Mouse (Mus musculus) 3134 (cell line): ENCODE measurements around the gene 4932438A13Rik.
A peak's percentile ranks its signal among the peaks of the same experiment; 100 is the strongest.

Experiments
- DNase-seq: peaks from one replicate; pipeline ENCODE4 v3.0.0-alpha.2; 2011; ENCODE audit warnings: low spot score; ENCODE audit not compliant: insufficient read length; ENCODE audit errors: extremely low read depth

The 4932438A13Rik gene

GRCm38 (mm10) chr3:36917832-36918231 is 54.9 kb downstream of the 4932438A13Rik start:
- DNase-seq: no peak

DNA sequence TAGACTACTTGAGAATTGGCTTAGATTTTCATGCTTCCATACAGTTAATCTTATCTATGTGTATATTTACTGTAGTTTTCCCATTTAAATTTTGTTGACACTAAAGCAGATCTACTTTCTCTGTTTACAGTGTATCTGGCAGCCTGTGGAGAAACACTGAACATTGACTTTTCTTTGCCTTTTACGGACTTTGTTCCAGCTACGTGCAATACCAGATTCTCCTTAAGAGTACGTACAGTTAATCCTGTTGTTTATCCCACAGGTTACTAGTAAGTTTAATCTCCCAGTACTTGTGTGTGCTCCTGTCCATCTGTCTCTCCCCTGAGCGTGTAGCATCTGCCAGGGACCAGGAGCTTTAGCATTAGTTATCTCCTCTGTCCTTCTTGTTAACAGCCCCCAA is 55.4 kb downstream of the 4932438A13Rik start:
- no peak for DNase-seq

- DNase-seq: peak; percentile 1
These were observed 78.7 kb downstream of the 4932438A13Rik start for GRCm38 (mm10) chr3:36941572-36941971.

- no peak for DNase-seq
These were observed 79.2 kb downstream of the 4932438A13Rik start for GRCm38 (mm10) chr3:36942108-36942507.

- DNase-seq: no peak
These were observed 80.8 kb downstream of the 4932438A13Rik start for GRCm38 (mm10) chr3:36943706-36944105.

- no peak for DNase-seq
These were observed 175.1 kb downstream of the 4932438A13Rik start for GRCm38 (mm10) chr3:37037979-37038378.

DNA sequence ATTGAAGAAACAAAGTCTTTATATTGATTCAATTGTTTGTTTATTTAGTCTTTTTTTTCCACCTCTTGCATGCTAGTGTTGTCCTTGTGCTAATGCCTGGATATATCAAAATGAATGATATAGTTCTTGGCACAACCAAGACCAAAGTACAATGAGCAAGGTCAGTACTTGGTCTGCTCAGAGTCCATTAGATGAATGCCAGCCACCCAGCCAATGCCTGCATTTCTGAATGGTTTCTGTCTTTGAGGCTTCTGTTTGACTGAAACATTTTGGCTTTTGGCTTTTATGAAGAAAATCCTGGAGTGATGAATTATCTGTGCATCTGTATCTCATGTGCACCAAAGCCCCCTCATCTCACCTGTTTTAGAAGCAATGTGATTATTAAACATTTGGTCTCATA is 176.9 kb downstream of the 4932438A13Rik start:
- no peak for DNase-seq

- no peak for DNase-seq
These were observed 188.6 kb downstream of the 4932438A13Rik start for GRCm38 (mm10) chr3:37051491-37051890.

DNA sequence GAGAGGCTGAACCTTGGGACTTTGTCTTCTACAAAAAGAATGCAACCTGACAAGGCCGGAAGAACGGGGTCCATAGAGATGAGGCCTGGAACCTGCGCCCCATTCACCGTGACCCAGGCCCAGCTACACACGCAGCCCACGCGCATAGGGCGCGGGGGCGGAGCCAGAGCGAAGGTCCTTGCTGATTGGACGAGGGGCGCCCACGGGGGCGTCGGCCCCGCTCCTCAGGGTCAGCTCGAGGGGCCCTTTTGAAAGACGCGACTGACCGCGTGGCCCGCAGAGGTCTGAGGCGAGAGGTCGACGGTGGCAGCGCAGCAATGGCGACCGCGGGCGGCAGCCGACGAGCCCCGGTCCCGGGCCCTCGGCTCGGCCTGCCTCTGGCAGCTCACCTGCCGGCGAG is 200.5 kb downstream of the 4932438A13Rik start, which contains the start of gene Adad1:
Gene Adad1 (plus strand): TSS at position 122 of the 400 bp plus-strand sequence.
- DNase-seq: peak; percentile 7

DNA sequence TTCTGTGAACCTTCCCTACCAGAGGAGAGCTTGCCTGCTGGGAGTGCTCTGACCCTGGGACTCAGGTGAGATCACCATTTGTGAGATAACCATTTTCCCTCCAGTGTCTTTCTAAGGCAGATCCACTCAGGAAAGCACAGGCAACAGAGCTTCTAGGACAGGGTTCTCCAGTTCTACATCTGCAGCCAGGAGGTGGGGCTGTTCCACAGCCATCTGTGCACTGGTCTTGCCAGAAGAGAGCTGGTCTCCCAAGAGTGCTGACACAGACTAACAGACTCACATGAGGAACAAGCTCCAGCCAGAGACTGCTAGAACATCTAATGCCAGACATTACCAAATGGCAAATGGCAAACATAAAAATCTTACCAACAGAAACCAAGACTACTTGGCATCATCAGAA is 210.3 kb downstream of the 4932438A13Rik start:
- no peak for DNase-seq

DNA sequence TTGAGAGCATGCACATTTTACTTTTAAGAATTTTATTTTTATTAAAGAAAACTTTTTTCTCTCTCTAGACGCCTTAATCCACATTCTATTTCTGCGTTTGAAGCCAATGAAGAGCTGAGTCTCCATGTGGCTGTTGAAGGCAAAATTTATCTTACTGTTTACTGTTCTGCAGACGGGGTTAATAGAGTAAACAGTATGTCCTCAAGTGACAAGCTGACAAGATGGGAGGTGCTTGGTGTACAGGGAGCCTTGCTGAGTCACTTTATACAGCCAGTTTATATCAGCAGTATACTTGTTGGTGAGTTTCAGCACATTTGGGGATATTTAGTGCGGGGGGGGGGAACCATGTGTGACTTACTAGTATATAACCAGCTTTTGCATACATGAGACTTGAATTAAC is 222.0 kb downstream of the 4932438A13Rik start:
- DNase-seq: no peak

DNA sequence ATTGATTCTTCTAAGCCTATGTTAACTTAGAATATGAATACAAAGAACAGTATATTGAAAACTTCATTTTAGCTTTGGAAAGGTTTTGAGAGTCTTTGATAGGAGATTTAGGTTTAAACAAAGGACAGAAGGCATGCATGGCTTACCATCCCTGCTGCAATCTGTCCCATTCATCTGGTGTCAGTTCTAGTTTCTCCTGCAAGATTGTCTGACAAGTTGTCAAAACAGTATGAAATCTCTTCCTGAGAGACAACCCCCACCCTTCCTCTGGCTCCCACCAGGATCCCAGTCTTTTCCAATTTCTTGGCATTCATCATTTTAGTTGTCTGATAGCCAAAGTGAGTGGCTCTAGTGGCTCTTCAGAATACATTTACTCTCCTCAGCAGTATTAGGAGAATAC is 227.8 kb downstream of the 4932438A13Rik start:
- no peak for DNase-seq
